Mouse (Mus musculus): ENCODE measurements around the gene Scaf4. TPM values are rescaled to one million over a fixed set of nuclear protein-coding genes. Genes with fewer than 3 reads are reported as not detected.
"Not testable (repeated sequence)": the region's sequence is repeated elsewhere in the genome, so short reads cannot be mapped to it uniquely, and the experiment has no call there.

Scaf4 gene
- total RNA-seq, 2 experiments from 2014 or later, result 16.6 to 18.2 TPM

- DNase-seq, result no peak
Measured at GRCm38 (mm10) chr16:90235188-90235587, 49.1 kb downstream of the Scaf4 start.

GRCm38 (mm10) chr16:90234617-90235016 is 49.7 kb downstream of the Scaf4 start:
- no peak for DNase-seq

DNA sequence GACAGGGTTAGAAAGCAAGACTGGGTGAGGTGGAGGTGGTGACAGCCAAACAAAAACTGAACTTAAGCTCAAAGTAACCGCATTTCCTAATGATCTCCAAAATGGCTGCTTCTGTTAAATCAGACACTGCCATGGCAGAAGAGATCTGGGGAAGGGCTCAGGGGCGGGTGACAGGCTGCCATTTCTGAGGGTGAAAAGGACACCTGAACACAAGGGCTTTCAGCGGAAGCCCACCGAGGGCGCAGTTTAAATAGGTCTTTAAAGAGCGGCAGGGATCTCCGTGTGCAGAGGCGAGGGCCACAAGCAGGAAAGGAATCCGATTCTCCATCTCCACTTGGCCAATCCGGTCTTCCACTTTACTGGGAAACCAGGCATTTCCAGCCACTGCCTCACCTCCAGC is 50.6 kb downstream of the Scaf4 start:
- DNase-seq, result no peak

DNA sequence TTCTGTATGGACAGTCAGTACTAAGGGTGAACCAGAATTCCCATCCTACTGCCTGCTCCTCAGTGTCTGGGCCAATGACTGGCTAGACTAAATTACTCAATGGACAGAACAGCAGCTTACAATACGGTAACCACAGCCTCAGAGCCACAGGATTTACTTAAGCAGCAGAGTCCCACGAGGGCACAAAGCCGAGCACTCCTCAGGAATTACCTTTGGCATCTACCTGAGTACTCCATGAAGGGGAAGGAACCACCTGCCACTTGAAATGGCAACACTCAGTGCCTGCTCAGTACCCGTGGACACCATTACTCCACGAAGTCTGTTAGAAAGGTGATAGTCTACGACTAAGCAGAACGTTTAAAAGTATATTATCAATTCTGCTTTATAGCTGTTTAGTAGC is 53.0 kb downstream of the Scaf4 start:
- DNase-seq, result no peak

DNA sequence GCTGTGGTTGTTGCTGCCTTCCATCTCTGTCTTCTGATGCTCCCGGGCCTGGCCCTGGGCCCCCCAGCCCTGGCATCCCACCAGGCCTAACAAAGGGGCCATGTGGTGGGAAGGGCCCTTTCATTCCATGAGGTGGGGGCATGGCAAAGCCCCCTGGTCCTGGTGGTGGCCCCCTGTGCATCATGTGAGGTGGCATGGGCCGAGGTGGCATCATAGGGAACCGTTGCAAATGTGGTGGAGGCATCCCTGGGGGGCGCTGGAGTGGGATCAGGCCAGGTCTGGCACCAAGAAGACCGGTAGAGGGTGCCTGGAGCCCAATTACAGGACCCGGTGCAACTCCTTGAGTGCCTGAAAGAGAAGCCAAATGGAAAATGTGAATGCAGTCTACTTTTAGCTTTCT is 54.4 kb downstream of the Scaf4 start:
- no peak for DNase-seq

DNA sequence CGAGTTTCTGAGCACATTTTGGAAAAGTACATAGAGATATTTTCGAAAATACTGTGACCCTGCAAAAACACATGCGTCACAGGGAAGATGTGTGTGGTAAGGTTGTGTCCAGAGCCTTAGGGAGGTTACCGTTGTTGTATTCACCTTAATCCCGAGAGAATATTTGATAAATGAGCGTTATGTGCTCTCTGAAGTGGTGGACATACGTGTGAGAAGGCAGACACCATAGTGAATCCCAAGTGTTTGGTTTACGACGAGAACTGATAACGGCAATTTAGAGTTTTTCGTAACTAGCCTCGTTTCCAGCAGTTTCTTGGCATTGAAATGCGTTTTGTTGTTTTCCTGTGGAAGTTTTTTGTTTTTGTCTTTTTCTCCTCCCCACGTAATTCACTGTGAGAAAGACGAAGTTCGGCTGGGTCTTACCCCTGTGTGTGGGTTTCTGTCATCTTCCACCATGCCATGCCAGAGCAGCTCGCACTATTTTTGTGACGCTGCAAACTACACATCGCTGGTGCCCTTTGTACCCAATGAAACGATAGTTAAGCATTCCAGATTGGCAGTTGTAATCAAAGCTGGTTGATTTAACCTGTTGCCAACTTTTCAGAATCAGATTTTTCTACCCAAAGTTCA is 62.7 kb downstream of the Scaf4 start:
- no peak for DNase-seq

DNA sequence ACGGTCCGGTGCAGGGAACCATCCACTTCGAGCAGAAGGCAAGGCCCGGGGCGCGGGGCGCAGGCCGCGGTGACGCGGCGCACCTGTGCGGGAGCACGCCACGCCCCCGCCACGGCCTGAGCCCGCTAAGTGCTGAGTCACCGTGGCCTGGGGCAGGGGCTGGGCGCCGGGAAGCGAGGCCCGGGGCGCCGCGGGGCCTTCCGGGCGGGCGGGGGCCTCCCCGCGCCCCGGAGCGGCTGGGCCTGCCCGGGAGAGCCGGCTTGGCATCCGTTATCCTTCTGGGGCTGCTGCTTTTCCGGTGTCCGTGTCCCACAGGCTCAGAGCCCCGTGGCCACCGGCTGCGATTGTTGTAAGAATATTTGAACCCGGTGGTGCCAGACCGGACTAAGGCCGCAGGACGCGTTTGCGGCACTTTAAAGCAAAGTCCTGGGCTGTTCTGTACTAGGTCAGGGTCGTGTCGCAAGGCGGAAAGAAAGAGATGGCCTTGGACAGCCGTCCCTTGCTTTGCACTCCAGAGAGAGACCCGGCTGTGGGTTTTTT is 63.3 kb downstream of the Scaf4 start:
- no peak for DNase-seq

GRCm38 (mm10) chr16:90220026-90220891 is 64.0 kb downstream of the Scaf4 start, which contains the start of gene Sod1:
Sod1 (plus strand) TSS chr16:90220754.
- peak; percentile 93 for DNase-seq

- not testable (repeated sequence) for DNase-seq
Measured at GRCm38 (mm10) chr16:90219445-90219844, 64.9 kb downstream of the Scaf4 start.

- no peak for DNase-seq
Measured at GRCm38 (mm10) chr16:90217926-90218325, 66.4 kb downstream of the Scaf4 start.

- DNase-seq, result no peak
Measured at GRCm38 (mm10) chr16:90217356-90217755, 66.9 kb downstream of the Scaf4 start.

GRCm38 (mm10) chr16:90216414-90216813 is 67.9 kb downstream of the Scaf4 start:
- DNase-seq, result no peak

- DNase-seq, result not testable (repeated sequence)
Measured at GRCm38 (mm10) chr16:90215879-90216278, 68.4 kb downstream of the Scaf4 start.

GRCm38 (mm10) chr16:90214731-90215565 is 69.4 kb downstream of the Scaf4 start:
- no peak for DNase-seq

GRCm38 (mm10) chr16:90213477-90214339 is 70.6 kb downstream of the Scaf4 start:
- DNase-seq, result no peak

- no peak for DNase-seq
Measured at GRCm38 (mm10) chr16:90211767-90212166, 72.5 kb downstream of the Scaf4 start.

DNA sequence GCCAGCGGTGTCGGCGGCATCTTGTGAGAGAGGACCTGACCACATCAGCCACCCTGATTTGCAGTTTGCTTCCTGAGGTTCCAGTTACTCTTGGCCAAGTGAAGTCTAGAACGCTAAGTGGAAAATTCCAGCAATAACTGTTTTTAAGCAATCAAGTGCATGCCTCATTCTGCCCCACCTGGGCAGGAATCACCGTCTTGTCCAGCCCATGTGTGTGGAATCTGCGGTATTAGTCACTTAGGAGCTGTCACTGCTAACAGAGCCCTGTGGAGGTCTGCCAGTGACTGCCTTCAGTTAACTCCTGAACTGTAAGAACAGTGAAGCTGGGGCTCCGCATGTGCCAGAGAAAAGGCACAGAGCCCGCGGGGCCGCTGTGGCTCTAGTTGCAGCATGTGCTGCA is 73.6 kb downstream of the Scaf4 start:
- no peak for DNase-seq

GRCm38 (mm10) chr16:90208996-90209395 is 75.3 kb downstream of the Scaf4 start:
- DNase-seq, result no peak

DNA sequence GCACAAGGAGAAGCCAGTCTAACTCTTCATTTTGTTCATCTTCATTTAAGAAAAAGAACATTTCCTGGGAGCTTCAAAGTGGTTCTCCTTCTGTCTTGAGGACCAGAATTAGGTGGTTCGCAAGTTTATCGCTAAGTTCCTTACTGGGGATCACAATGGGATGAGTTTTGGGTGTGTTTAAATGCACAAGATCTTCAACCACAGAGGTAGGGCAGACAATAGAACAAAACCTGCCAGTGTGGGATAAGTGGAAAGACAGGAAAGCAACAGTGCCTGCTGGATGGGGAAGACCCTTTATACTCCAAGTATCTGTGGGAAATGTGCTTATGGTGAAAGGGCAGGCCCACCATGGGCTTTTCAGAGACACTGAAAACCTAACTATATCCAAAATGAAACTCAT is 79.4 kb downstream of the Scaf4 start:
- no peak for DNase-seq

GRCm38 (mm10) chr16:90203226-90203962 is 80.9 kb downstream of the Scaf4 start:
- DNase-seq, result no peak

DNA sequence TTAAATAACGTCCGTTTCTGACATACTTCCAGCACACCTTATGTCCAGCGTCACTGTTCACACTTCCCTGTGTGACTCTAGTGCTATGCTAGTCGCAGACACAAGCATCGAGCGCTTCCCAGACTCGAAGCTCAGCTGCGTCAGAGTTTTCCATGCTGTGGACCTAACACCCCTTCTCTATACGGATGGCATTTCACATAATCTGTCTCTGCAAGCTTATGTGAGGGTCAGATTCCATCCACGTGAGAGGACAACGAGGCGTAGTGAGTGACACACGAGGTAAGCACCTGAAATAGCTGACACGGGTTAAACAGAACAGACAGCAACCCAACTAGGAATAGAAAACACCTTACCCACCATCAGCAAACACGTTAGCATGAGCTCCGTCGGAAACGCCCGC is 82.2 kb downstream of the Scaf4 start:
- DNase-seq, result no peak
